Mouse (Mus musculus) liver, embryonic 15.5 days (tissue): Measurements from ENCODE around the gene Slc34a3. TPM values are rescaled to one million over a fixed set of nuclear protein-coding genes. Genes with fewer than 3 reads are reported as not detected.

Experiments used
- ATAC-seq: fragments of 200-750 bp; cut with Nextera tagmentation; 2 replicates; pipeline ENCODE4 v1.8.0; 2017; ENCODE audit warnings: moderate number of reproducible peaks, mild to moderate bottlenecking, moderate library complexity; ENCODE audit not compliant: insufficient read depth
- H3K27ac ChIP-seq: fragments of 300-500 bp; sonication (generic); replicated peaks from 2 replicates; pipeline ENCODE4 v1.5.1; 2015; ENCODE audit warnings: mild to moderate bottlenecking, inconsistent platforms
- H3K27me3 ChIP-seq: fragments of 300-500 bp; sonication (generic); 2 replicates; pipeline ENCODE4 v1.6.1; 2015; ENCODE audit warnings: mild to moderate bottlenecking, inconsistent platforms
- H3K36me3 ChIP-seq: fragments of 300-500 bp; sonication (generic); replicated peaks from 2 replicates; pipeline ENCODE4 v1.6.1; 2015; ENCODE audit warnings: moderate library complexity, mild to moderate bottlenecking, inconsistent platforms
- H3K4me1 ChIP-seq: fragments of 300-500 bp; sonication (generic); replicated peaks from 2 replicates; pipeline ENCODE4 v1.6.1; 2015; ENCODE audit warnings: inconsistent platforms
- H3K4me2 ChIP-seq: fragments of 300-500 bp; sonication (generic); 2 replicates; pipeline ENCODE4 v1.6.1; 2015; ENCODE audit warnings: moderate library complexity, mild to moderate bottlenecking, inconsistent platforms
- H3K4me3 ChIP-seq: fragments of 300-500 bp; sonication (generic); replicated peaks from 2 replicates; pipeline ENCODE4 v1.5.1; 2015; ENCODE audit warnings: mild to moderate bottlenecking, inconsistent platforms
- H3K9ac ChIP-seq: fragments of 300-500 bp; sonication (generic); 2 replicates; pipeline ENCODE4 v1.6.1; 2015; ENCODE audit warnings: moderate library complexity, mild to moderate bottlenecking, inconsistent platforms
- H3K9me3 ChIP-seq: fragments of 300-500 bp; sonication (generic); replicated peaks from 2 replicates; pipeline ENCODE4 v1.6.1; 2016; ENCODE audit warnings: inconsistent platforms
- WGBS: fragments of 180-500 bp; shearing (Covaris S2); methylation state at CpG from one replicate; pipeline ENCODE4 v1.1.7; 2015; ENCODE audit warnings: mixed read lengths; ENCODE audit not compliant: insufficient replicate concordance; 5-methylcytosine and 5-hydroxymethylcytosine counted together
- polyA plus RNA-seq: library from polyadenylated mRNA; unstranded; fragments of >200 nt; fragmentation: Nextera tagmentation; extraction: Ambion mirVana; gene quantifications from 2 replicates; pipeline ENCODE4 v1.2.1, GENCODE M21; 2015

Slc34a3 gene
- polyA plus RNA-seq, 1 experiment from 2014 or later = not detected

DNA sequence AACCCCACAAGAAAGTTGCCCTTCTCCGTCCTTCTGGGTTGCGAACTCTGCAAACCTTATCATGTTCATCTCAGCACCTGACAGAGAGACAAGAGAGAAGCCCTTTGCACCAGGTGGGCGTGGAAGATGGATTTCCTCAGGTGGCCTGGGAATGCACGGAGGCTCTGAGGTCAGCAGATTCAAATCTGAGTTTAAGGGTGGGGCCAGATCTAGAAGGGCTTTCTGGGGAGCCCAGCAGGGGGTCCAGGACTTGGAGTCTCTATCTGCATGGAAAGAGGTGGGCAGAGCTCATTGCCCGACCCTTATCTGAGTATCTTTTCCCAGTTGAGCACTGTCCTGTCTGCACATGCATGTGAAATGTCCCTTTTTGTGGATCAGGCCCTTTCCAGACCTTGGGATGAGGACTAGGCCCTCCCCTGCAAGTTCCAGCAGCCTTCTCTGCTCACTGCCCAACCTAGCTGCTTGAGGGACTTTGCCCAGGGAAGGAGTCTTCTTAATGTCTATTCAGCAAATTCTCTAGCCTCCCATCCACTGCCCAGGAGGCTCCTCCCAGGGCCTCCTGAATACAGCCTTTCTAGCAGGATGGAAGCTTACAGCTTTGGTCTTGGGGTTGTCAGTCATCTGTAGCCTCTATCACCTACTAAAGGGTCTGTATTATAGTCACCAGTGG is 522 bp upstream of the Slc34a3 start:
- no peak for ATAC-seq

DNA sequence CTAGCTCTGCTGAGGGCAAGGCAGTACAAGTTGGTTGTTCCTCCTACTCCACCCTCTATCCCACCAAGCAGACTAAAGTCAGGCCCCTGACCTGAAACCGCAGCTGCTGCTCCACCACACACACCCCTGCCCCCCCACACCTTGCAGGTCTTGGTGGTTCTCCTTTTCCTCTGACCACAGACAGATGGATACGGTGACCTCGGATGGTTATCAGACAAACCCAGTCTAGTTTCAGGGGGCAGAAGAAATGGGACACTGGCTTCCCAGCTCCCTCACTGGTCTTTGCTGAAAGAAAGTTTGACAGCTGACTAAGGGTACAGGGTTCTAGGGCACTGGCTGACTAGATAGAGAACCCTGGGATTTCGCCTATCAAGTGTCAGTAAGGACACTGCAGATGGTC is 743 bp downstream of the Slc34a3 start:
- Histone ChIP-seq H3K4me2 (no peak overlapping the region), H3K27me3 (peaks cover 42% of the 10 kb centered on the region), H3K36me3 (no peaks in the 10 kb centered on the region), H3K9me3 (no peaks in the 10 kb centered on the region), H3K4me1 (peaks cover 29% of the 10 kb centered on the region), H3K4me3 (no peak overlapping the region), H3K9ac (no peak overlapping the region), H3K27ac (no peak overlapping the region)
- ATAC-seq = no peak
- 12% methylated on average over 4 of the region's 4 CpGs for WGBS

More for the DNA sequence above, 522 bp upstream of the Slc34a3 start:
- Histone ChIP-seq H3K36me3 (no peaks in the 10 kb centered on the region), H3K27ac (no peak overlapping the region), H3K27me3 (peaks cover 47% of the 10 kb centered on the region; the same call in 1 of the 2 replicates), H3K4me3 (no peak overlapping the region), H3K9me3 (no peaks in the 10 kb centered on the region), H3K9ac (no peak overlapping the region), H3K4me1 (peaks cover 22% of the 10 kb centered on the region), H3K4me2 (no peak overlapping the region)
- 55% methylated on average over 5 of the region's 5 CpGs for WGBS

DNA sequence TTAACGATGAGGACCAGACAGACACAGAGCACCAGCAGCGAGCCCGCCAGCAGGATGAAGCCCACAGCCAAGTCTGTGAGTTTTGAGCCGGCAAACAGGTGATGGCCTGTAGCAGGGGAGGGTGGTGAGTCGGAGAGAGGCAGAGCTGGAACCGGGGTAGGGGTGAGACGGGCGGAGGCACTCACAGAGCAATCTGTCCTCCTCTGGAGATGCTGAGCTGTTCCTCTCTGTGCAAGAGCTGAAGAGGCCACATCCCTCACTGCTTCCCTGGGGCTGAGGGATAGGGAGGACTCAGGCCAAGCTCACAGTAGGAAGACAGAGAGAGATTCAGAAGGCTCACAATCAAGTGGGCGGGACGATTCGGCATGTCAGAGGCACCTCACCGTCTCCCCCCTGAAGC is 3.1 kb downstream of the Slc34a3 start:
- H3K27ac ChIP-seq = no peak overlapping the region
- H3K4me2 ChIP-seq = no peak overlapping the region
- peaks cover 41% of the 10 kb centered on the region for H3K4me1 ChIP-seq
- H3K36me3 ChIP-seq = no peaks in the 10 kb centered on the region
- H3K4me3 ChIP-seq = no peak overlapping the region
- peaks cover 31% of the 10 kb centered on the region for H3K27me3 ChIP-seq
- no peaks in the 10 kb centered on the region for H3K9me3 ChIP-seq
- no peak overlapping the region for H3K9ac ChIP-seq
- ATAC-seq = no peak
- WGBS = 63% methylated on average over 12 of the region's 12 CpGs

DNA sequence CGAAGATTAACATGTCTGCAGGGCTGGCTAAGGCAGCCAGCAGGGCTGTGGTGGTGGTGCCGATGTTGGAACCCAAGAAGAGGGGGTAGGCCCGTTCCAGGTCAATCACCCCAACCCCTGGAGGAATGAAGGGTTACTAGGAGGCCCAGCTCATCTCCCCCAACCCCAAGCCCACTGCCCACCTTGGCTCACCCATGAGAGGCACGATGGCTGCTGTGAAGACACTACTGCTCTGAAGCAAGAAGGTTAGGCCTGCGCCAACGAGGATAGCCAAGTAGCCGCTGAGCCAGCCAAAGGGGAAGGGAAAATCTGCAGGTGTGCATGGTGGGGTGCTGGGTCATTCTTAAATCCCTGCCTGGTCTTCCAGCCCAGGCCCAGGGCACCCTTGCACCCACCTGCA is 3.6 kb downstream of the Slc34a3 start:
- ATAC-seq = no peak
- no peaks in the 10 kb centered on the region for H3K36me3 ChIP-seq
- WGBS = 75% methylated on average over 7 of the region's 7 CpGs
- no peak overlapping the region for H3K4me3 ChIP-seq
- H3K9ac ChIP-seq = no peak overlapping the region
- peaks cover 31% of the 10 kb centered on the region for H3K27me3 ChIP-seq
- H3K4me2 ChIP-seq = no peak overlapping the region
- H3K9me3 ChIP-seq = no peaks in the 10 kb centered on the region
- no peak overlapping the region for H3K27ac ChIP-seq
- peaks cover 45% of the 10 kb centered on the region for H3K4me1 ChIP-seq

DNA sequence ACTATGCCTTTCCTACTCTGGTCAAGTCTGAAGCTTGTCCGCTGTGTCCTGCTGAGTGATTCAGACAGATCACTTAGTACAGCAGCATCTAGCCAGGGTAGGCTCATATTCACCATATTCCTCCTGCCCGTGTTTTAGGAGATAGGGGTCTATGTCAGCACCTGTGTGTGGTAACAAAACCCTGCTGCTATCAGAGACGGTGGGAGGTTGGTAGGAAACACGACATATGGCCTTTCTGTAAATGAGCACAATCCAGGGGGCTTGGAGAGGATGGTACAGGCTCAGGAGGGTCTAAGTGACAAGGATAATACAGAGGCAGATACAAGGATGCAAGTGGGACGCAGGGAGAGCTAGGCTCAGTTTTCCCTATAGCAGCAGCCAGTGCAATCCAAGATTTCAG is 4.6 kb downstream of the Slc34a3 start:
- H3K9me3 ChIP-seq = no peaks in the 10 kb centered on the region
- no peak for ATAC-seq
- WGBS = 71% methylated on average over 5 of the region's 5 CpGs

DNA sequence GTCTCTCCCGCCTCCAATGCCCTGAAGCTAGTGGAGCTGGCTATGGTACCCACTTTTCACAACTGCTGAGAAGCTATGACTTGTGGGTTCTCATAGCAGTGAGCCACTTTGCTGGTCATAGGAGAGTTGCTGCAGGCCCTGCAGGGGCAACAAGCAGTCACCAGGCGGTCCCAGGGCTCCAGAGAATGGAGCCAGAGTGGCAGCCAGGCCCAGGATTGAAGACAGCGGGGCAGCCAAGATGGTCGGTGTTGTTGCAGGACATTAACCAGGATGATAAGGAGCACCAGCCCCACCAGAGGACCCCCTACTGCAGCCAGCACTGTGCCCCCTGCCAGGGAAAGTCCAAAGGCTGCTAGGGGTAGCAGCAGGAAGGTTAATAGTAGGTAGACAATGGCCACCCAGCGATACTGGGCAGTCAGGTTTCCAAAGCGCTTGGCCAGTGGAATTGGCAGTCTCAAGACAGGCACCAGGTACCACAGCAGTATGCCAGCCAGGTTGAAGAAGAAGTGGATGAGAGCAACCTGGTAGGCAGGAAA is 5.1 kb downstream of the Slc34a3 start:
- Histone ChIP-seq H3K4me1 (peaks cover 42% of the 10 kb centered on the region), H3K9me3 (no peaks in the 10 kb centered on the region), H3K27me3 (peaks cover 25% of the 10 kb centered on the region), H3K36me3 (no peaks in the 10 kb centered on the region), H3K9ac (no peak overlapping the region), H3K4me3 (peak overlapping the region; percentile 44; the same call in 1 of the 2 replicates), H3K27ac (no peak overlapping the region), H3K4me2 (peak overlapping the region; percentile 70)
- no peak for ATAC-seq
- 71% methylated on average over 6 of the region's 6 CpGs for WGBS

More for the DNA sequence above, 4.6 kb downstream of the Slc34a3 start:
- no peak overlapping the region for H3K4me2 ChIP-seq
- peaks cover 25% of the 10 kb centered on the region for H3K27me3 ChIP-seq
- no peak overlapping the region for H3K4me3 ChIP-seq
- H3K36me3 ChIP-seq = no peaks in the 10 kb centered on the region
- H3K27ac ChIP-seq = no peak overlapping the region
- no peak overlapping the region for H3K9ac ChIP-seq
- peaks cover 47% of the 10 kb centered on the region for H3K4me1 ChIP-seq

DNA sequence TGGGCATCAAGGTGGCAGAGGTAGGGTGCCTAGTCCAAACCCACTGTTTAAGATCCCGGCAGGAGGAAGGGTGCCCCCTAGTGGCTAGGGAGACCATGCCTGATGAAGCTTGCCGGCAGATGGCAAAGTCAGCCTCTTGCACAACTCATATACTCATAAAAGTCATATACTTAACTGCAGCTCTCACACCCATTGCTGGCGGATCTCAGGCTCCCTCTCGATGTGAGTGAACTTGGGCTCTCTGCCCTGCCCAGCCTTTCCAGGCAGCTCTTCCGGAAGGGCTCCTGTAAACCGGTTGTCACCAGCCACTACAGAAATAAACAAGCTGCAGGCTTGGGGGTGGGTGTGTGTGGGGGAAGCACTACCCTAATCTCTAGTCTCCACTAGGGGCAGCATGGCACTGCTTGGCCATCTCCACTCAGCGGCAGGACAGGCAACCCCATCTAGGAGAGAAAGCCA is 5.7 kb downstream of the Slc34a3 start:
- Histone ChIP-seq H3K4me1 (peaks cover 40% of the 10 kb centered on the region), H3K4me2 (peak overlapping the region; percentile 70), H3K4me3 (peak overlapping the region; percentile 44), H3K9me3 (no peaks in the 10 kb centered on the region), H3K27ac (peak overlapping the region; percentile 71), H3K36me3 (peaks cover 4% of the 10 kb centered on the region), H3K9ac (peak overlapping the region; percentile 46), H3K27me3 (peaks cover 25% of the 10 kb centered on the region)
- under 1% methylated on average over 7 of the region's 7 CpGs for WGBS
- ATAC-seq = no peak

DNA sequence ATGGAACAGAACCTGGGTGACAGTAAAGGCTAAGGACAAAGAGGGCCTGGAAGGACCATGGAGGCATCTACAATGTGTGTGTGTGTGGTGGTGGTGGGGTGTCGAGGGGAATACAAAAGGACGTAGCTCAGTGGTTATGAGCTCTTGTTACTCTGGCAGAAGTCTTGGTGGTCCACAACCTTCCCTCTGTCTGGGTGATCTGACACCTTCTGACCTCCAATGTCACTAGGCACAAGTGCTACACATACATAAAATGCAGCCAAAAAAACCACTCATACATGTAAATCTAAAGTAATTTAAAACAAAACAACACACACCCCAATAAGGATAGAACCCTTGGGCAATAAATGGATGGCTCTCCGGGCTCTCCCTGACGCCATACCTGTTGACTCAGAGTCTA is 6.8 kb downstream of the Slc34a3 start:
- no peak for ATAC-seq
- Histone ChIP-seq H3K36me3 (peaks cover 15% of the 10 kb centered on the region), H3K4me1 (peaks cover 41% of the 10 kb centered on the region), H3K4me2 (no peak overlapping the region), H3K4me3 (no peak overlapping the region), H3K27me3 (peaks cover 17% of the 10 kb centered on the region), H3K27ac (peak overlapping the region; percentile 71; the same call in 1 of the 2 replicates), H3K9ac (no peak overlapping the region), H3K9me3 (no peaks in the 10 kb centered on the region)
- WGBS = 91% methylated on average over 4 of the region's 4 CpGs

DNA sequence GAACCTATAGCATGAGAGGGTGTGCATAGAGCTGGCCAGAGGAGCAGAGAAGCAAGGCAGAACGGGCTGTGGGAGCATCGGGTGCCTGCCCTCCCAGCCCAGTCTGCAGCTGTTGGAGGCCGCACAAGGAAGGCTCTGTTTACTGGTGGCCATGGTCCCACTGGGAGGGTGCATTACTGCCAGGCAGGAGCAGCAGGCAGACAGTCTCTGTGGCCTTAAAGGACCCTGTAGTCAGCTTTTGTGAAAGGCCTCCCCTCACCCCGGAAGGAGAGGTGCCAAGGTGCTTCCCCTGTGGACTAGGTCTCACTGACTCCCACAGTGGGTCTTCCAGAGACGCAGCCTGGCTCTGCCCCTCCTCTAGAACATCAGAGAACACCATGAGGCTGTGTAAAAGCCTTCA is 7.3 kb downstream of the Slc34a3 start:
- 80% methylated on average over 5 of the region's 5 CpGs for WGBS
- H3K4me2 ChIP-seq = no peak overlapping the region
- H3K4me3 ChIP-seq = no peak overlapping the region
- no peaks in the 10 kb centered on the region for H3K9me3 ChIP-seq
- ATAC-seq = no peak
- H3K9ac ChIP-seq = no peak overlapping the region
- H3K36me3 ChIP-seq = peaks cover 20% of the 10 kb centered on the region
- H3K27ac ChIP-seq = peak overlapping the region; percentile 2; the same call in 1 of the 2 replicates
- H3K27me3 ChIP-seq = peaks cover 17% of the 10 kb centered on the region
- H3K4me1 ChIP-seq = peaks cover 43% of the 10 kb centered on the region

DNA sequence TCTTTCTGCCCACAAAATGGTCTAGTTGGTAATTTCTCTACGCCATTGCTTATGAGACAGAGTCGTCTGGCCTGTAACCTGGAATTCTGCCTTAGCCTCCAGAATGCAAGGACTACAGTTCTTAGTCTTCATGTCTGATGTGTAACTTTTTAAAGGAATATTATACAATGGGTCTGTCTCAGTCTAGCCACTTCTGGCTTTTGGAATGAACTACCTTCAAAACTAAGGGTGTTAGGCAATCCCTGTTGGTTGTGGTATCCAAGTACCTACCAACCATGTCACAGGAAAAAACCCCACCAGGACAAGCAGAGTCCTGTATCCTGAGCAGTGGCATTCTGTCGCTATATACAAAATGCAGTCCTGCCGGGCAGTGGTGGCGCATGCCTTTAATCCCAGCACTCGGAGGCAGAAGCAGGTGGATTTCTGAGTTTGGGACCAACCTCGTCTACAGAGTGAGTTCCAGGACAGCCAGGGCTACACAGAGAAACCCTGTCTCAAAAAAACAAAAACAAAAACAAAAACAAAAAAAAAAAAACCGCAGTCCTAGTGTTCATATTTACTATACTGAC is 8.3 kb downstream of the Slc34a3 start:
- Histone ChIP-seq H3K27ac (peak overlapping the region; percentile 98), H3K27me3 (peaks cover 8% of the 10 kb centered on the region; the same call in 1 of the 2 replicates), H3K4me2 (peak overlapping the region; percentile 74), H3K9me3 (no peaks in the 10 kb centered on the region), H3K9ac (peak overlapping the region; percentile 78), H3K36me3 (peaks cover 27% of the 10 kb centered on the region), H3K4me1 (peaks cover 49% of the 10 kb centered on the region), H3K4me3 (peak overlapping the region; percentile 70)
- 78% methylated on average over 8 of the region's 8 CpGs for WGBS
- ATAC-seq = no peak
